Mouse (Mus musculus): ENCODE data around the gene Sh3rf1.

Sh3rf1 gene

DNA sequence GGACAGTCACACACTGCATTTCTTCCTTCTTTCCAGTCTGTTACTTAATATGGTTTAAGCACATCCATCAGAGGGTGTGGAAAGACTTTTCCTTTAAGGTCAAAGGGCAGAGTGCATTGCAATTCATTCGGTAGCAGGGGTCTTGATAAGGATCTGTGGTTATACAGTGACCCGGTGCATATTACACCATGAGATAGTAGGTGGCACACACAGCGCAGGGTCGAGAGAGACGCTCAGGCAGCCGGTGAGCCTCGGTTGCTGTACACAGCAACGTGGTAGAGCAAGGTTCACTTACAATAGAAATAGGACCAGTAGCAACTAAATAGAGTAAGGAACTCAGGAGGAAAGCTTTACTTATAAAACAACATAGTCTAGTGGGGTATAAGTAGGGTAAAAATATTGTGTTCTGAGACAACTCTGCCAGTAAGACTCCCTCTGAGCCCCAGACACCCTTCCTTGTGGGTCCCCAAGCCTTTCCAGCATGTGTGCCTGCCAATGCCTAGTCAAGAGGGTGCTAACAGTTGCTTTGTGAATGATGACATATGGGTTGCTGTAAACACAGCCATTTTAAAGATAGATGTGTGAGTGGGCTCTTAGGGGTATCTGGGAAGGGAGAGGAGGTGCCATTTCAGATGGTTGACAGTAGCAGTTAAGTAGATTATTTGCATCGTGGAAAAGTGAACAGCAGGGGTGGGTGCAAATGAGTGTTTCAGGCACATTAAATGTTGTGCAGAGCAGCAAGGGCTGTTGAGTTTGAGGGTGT lies 13.0 kb downstream of the Sh3rf1 start:
- peak; percentile 84; the same call in 1 of the 2 replicates for TF ChIP-seq GATA4 (IDR thresholded peaks at IDR 0.05; ENCODE audit: insufficient replicate concordance, low read length)

DNA sequence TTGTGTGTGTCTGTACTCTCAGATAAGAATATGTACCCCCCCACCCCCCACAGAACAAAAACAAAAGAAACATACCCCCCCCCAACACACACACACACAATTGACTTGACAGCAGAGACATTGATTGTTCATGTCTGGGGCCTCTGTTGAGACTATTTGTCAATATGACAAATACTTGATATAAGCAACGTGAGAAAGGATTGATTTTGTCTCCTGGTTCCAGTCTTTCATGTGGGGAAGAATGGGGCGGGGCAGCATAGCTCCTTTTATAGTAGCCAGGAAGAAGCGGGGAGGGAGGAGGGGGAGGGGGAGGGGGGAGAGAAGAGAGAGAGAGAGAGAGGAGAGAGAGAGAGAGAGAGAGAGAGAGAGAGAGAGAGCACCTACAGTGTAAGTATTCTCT lies 15.9 kb downstream of the Sh3rf1 start:
- no peak for TF ChIP-seq GATA4 (IDR thresholded peaks at IDR 0.05; ENCODE audit: insufficient replicate concordance, low read length)

DNA sequence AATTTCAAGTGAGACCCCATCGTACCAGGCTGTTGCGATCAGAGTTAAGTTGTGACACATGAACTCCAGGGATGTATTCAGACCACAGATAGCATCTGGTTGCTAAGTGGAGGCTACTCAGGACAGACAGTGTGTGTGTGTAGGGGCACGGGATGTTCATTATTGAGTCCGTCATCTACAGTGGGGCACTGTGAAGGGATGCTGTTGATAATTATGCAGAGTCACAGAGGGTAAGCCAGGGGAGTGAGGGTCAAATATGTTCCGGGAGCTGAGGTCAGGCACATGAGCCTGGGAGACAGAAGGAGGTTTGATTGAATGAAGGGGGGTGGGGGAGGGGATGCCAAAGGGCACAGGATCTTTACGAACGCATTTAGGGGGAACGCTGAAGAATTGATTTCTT lies 17.6 kb downstream of the Sh3rf1 start:
- no peak for TF ChIP-seq GATA4 (IDR thresholded peaks at IDR 0.05; ENCODE audit: insufficient replicate concordance, low read length)

DNA sequence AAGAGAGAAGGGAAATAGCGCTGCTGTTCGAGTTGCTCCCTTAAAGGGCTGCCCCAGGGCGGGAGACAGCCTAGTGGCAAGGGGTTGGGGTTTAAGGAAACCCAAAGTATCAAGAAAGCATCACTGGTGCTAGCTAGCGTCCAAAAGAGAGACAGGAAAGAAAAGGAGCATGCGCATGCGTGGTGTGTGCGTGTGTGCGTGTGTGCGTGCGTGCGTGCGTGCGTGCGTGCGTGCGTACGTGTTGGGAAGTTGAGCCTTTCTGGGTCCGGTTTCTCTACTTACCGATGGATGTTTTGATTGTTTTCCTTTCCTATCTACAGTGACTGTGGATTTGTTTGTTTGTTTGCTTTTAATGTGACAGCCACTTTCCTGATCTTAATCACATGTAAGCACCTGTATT lies 19.2 kb downstream of the Sh3rf1 start:
- TF ChIP-seq GATA4 (IDR thresholded peaks at IDR 0.05; ENCODE audit: insufficient replicate concordance, low read length): no peak

DNA sequence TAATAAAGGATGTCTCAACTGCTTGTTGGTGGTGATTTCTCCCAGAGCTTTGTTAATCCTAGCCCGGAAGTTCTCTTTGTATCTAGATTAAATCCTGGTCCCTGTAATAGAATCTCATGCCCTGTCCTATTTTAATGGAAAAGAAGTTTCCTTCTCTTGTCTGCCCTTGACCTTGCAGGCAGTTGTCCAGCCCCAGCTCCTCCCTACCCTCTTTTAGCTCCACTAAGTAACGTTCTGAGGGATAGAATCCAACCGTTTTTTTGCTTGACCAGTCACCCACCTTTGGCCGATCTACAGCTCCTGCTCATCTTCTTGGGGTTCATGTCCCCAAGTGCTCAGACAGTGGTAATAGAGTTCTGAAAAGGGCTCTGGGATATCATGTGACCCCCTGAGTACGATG lies 19.8 kb downstream of the Sh3rf1 start:
- no peak for TF ChIP-seq GATA4 (IDR thresholded peaks at IDR 0.05; ENCODE audit: insufficient replicate concordance, low read length)

DNA sequence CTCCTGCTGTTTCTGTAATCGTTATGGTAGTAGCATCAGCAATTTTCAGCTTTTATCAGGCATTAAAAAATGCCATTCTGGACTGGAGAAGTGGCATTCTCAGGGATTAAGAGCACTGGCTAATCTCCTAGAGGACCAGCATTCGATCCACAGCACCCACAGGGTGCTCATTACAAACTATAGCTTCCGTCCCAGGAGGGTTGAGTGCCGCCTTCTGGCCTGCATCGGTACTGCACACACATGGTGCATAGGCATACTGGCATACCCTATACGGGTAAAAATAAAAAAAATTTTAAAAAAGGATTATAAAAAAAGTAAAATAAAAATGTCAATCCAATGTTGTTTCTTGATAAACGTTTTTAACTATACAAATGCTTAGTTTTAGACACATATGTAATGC lies 20.5 kb downstream of the Sh3rf1 start:
- no peak for TF ChIP-seq GATA4 (IDR thresholded peaks at IDR 0.05; ENCODE audit: insufficient replicate concordance, low read length)

DNA sequence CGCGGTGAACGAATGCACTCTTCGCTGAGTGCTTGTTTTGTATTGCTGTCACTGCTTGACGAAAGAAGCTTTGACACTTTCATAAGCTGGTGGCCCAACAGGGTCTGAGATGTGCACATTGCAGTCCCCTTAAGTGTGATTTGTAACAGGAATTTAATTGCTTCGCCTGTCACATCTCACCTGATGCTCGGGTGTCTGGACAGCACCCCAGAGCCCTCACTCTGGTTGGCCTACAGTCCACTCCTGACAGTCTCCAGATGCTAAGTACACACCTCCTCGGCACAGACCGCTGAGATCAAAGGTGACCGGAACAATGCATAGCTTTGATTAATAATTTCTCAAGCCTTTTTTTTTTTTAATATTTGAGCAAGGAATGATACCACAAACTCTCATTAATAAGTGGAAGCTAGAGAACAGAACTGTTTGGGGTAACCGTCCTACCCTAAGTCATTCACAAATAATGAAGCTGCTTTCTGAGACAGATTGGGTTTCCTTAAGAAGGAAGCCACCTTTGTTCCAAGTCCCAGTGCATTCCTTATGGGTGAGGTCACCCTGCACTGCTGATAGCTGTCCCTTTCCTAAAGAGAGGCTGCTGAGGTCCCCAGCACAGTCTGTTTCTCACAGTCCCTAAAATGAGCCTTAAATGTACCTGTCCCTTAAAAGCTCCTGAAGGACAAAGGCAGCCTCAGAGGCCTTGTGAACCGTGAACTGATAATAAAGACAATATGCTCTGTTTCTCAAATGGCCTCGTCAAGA lies 23.8 kb downstream of the Sh3rf1 start:
- no peak for TF ChIP-seq GATA4 (IDR thresholded peaks at IDR 0.05; ENCODE audit: insufficient replicate concordance, low read length)

DNA sequence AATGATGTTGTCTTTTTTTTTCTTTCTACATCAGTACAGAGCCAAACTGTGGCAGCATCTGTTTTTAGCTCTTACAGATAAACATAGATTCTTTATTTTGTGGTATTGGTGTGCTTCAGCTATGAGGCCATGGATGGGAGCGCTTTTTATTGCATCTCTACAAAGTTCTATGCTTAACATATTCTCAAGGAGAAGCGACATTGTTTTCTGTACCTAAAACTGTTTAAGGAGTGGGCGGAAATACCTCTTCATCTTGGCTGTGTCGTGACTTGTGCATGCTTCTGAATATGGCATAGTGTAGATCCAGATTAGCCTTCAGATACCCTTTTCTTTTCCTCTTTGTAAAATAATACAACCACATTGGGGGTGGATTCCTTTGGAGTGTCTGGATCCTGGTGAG lies 25.8 kb downstream of the Sh3rf1 start:
- TF ChIP-seq GATA4 (IDR thresholded peaks at IDR 0.05; ENCODE audit: insufficient replicate concordance, low read length): no peak

DNA sequence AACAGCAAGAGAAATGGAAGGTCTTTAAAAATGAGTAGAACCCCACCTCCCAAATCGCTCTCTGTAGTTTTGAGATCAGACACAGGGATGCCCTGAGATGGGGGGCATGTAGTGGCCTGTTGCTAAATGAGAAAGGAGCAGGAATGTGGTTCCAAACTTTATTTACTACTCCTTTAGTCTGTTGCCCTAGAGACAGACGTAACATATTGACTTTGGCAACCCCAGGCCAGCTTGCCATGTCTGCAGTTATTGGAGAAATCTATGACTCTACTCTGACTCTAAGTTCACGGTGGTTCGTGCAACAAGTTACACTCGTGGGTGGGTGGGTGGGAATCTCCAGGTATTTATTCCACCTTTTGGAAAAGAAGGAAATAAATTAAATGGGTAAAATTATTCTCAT lies 30.5 kb downstream of the Sh3rf1 start:
- no peak for TF ChIP-seq GATA4 (IDR thresholded peaks at IDR 0.05; ENCODE audit: insufficient replicate concordance, low read length)

DNA sequence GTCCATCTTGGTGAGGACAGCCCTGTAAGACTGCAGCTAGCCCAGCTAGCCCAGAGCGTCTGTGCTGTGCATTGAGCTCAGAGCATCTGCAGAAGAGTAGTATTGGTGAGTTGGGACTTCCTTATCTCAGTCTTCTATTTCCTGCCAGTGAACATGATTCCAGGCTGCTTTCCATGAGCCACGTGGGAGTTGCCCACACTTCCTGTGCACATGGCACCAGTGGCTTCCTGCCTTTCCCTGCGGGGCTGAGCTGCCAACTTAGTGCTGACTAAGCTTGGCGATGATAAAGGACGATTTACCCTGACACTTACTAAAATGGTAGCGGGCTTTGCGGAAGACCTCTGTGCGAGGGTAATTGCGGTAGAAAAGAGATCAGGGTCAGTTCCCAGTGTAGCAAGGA lies 35.2 kb downstream of the Sh3rf1 start:
- TF ChIP-seq GATA4 (IDR thresholded peaks at IDR 0.05; ENCODE audit: insufficient replicate concordance, low read length): no peak

DNA sequence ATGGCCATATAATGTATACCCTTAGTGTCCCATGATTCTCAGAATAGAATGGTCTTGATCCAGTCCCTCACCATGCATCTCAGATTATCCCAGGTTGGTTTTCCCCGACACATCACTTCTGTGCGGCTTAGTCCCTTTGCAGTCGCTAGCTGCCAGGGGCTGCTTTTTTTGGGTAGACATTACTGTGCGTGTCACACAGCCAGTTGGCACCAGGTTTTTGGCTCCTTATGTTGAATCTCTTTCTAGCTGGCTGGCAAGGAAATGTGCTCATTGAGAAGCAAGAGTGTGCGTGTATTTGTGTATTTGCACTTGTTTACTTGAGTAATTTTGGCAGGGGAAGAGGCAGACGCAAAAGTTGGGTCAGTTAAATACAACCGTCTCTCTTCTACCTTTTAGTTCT lies 35.9 kb downstream of the Sh3rf1 start:
- TF ChIP-seq GATA4 (IDR thresholded peaks at IDR 0.05; ENCODE audit: insufficient replicate concordance, low read length): no peak

DNA sequence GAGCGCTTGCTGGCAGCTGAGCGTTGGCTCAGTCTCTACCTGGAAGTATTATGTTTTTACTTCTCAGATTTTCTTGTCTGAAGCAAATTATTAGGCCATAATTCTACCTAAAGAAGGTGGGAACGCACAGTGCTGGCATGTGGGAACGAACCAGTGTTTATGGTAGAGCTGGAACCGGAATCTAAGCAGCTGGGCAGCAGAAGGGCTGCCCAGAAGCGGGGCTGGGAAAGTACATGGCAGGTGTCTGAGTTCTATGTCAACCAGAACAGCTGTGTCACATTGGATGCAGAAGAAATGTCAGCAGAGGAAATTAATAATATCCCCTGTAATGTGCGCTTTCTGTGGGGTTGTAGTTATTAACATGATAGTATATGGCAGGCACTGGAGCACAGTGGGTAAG lies 36.9 kb downstream of the Sh3rf1 start:
- no peak for TF ChIP-seq GATA4 (IDR thresholded peaks at IDR 0.05; ENCODE audit: insufficient replicate concordance, low read length)

DNA sequence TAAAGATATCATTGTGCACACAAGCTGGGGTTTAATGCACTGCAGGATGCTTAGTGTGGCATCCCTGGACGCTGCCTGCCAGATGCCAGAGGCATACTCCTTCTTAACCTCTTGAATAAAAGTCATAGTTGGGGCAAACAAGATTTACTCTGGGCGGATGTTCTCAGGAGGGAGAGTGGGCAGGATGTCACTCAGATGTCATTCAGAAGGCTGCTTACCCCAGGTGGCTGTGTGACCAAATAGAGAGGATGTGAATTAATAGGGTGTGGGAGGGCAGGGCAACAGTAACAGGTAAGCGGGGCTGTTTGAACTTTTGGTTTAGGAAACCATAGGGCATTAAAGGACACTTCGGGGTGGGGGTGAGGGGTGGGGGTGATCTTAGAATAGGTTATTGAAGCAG lies 37.7 kb downstream of the Sh3rf1 start:
- no peak for TF ChIP-seq GATA4 (IDR thresholded peaks at IDR 0.05; ENCODE audit: insufficient replicate concordance, low read length)

DNA sequence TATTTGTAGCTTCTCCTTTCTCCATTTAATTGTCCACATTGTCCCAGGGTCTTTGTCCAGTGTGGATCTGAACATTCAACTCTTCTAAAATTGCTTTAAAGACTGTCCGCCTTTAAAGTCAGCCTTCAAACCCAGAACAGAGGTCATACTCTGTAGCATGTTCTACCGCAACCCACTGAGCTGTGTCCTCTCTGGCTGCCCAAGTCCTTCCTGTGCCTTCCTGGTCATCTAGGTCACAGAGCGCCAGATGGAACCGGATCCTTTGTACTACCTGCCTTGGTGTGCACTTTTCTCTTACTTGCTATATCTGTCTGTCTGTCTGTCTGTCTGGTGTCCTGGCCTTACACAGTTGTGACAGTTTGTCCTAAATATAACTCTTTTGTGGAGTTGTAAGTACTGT lies 40.0 kb downstream of the Sh3rf1 start:
- TF ChIP-seq GATA4 (IDR thresholded peaks at IDR 0.05; ENCODE audit: insufficient replicate concordance, low read length): no peak

DNA sequence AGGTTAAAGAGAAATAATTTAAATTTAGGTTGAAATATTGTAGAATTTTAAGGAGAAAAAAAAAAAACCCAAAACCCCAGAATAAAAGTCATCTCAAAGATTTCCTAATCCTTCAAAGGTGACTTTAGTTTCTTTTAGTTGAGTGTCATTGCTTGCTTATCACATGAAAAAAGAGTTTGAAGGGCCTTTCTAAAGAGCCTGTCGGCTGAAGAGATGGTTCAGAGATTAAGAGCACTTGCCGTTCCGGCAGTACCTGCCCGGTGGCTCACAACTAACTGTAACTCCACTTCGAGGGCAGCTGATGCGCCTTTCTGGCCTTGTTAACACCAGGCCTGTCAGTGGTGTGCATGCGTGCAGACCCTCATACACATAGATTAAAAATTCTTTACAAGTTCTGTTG lies 41.2 kb downstream of the Sh3rf1 start:
- TF ChIP-seq GATA4 (IDR thresholded peaks at IDR 0.05; ENCODE audit: insufficient replicate concordance, low read length): no peak

DNA sequence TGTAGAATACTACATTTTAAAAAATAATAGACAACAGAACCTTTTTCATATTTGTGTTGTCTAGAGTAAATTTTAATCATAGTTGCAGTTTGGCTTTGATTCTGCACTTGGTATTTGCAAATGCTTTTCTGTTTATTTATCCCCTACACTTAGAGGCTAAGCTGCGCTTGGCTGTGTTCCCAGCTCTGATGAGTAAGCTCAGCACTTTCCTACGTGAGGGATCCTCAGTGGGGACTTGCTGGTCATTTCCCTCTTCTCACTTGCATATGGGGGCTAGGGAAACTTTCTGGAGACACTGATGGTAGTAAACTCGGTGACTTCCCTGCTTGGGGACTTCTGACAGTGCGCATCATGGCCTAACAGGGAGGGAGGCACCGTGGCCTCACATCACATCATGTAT lies 41.7 kb downstream of the Sh3rf1 start:
- TF ChIP-seq GATA4 (IDR thresholded peaks at IDR 0.05; ENCODE audit: insufficient replicate concordance, low read length): no peak

DNA sequence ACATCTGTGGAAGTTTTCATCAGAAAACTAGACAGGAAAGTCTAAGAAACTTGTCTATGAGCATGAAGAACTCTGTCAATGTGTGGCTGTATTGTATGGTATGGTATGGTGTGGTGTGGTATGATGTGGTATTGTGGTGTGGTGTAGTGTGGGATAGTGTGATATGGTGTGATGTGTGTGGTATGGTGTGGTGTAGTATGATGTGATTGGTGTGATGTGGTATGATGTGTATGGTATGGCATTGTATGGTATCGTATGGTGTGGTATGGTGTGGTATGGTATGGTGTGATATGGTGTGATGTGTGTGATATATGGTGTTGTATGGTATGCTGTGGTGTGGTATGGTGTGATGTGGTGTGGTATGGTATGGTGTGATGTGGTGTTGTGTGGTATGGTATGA lies 43.4 kb downstream of the Sh3rf1 start:
- no peak for TF ChIP-seq GATA4 (IDR thresholded peaks at IDR 0.05; ENCODE audit: insufficient replicate concordance, low read length)
